Mouse (Mus musculus): ENCODE results near the gene Hs2st1. TPM values are rescaled to one million over a fixed set of nuclear protein-coding genes. Genes with fewer than 3 reads are reported as not detected.

Gene Hs2st1
- polyA plus RNA-seq, 1 experiment from 2014 or later: 13.7 TPM

DNA sequence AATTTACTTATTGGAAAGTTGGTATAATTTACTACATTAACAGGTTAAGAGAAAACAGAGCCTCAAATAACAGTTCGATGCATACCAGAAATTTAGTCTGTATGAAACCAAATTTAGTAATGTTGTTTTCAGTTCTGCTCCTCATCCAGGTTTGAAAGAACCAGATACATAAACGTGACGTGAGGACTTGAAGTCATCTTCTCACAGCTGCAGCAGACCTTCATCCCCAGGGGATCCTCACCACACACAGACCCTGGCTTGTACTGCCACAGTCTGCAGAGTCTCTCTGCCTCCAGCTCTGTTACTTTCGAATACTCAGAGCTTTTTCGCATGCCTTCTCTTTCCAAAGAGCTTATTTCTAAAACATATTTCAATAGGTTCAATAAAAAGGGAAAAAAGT, 89.4 kb downstream of the Hs2st1 start:
- Histone ChIP-seq H3K4me1 (replicated peaks; ENCODE audit: control insufficient read depth, insufficient read depth, low read length) (no peaks in the 10 kb centered on the region), H3K9ac (ENCODE audit: low read length) (no peak overlapping the region), H3K27me3 (replicated peaks; ENCODE audit: control insufficient read depth, insufficient read depth, low read length) (no peaks in the 10 kb centered on the region), H3K4me2 (ENCODE audit: low read length) (no peak overlapping the region), H3K27ac (ENCODE audit: low read depth) (no peak overlapping the region), H3K4me3 (ENCODE audit: low read depth, low read length) (no peak overlapping the region), H3K36me3 (ENCODE audit: control insufficient read depth, insufficient read depth, low read length) (no peaks in the 10 kb centered on the region), H3K9me3 (ENCODE audit: control insufficient read depth, low read length) (no peaks in the 10 kb centered on the region)
- 73% methylated on average over 5 of the region's 5 CpGs for WGBS
- ATAC-seq (replicated peaks; ENCODE audit: low FRiP score, low TSS enrichment, low read depth) (no peak), DNase-seq (ENCODE audit: low spot score) (no peak)

DNA sequence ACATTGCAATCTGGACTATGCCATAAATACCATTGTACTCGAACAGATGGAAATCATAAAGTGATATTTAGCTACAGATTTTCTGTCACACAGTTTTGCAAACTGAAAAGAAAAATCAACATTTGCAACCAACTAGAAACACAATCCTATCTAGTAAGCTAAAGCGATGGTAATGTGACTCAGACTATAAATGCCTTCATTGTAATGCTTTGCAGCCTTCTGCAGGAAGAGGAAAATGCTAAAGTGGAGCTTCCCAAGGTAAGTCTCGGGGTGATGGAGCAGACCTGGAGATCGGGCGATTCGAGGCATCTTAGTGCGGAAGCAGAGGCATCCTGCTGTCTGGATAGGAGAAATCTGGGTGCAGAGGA, 91.6 kb downstream of the Hs2st1 start:
- Histone ChIP-seq H3K4me1 (replicated peaks; ENCODE audit: control insufficient read depth, insufficient read depth, low read length) (peaks cover under 1% of the 10 kb centered on the region; the same call in 1 of the 2 replicates), H3K9ac (ENCODE audit: low read length) (no peak overlapping the region), H3K4me3 (ENCODE audit: low read depth, low read length) (no peak overlapping the region), H3K36me3 (ENCODE audit: control insufficient read depth, insufficient read depth, low read length) (no peaks in the 10 kb centered on the region), H3K27ac (ENCODE audit: low read depth) (no peak overlapping the region), H3K27me3 (replicated peaks; ENCODE audit: control insufficient read depth, insufficient read depth, low read length) (no peaks in the 10 kb centered on the region), H3K4me2 (ENCODE audit: low read length) (no peak overlapping the region), H3K9me3 (ENCODE audit: control insufficient read depth, low read length) (no peaks in the 10 kb centered on the region)
- 80% methylated on average over 7 of the region's 7 CpGs for WGBS
- DNase-seq (ENCODE audit: low spot score) (no peak), ATAC-seq (replicated peaks; ENCODE audit: low FRiP score, low TSS enrichment, low read depth) (no peak)

DNA sequence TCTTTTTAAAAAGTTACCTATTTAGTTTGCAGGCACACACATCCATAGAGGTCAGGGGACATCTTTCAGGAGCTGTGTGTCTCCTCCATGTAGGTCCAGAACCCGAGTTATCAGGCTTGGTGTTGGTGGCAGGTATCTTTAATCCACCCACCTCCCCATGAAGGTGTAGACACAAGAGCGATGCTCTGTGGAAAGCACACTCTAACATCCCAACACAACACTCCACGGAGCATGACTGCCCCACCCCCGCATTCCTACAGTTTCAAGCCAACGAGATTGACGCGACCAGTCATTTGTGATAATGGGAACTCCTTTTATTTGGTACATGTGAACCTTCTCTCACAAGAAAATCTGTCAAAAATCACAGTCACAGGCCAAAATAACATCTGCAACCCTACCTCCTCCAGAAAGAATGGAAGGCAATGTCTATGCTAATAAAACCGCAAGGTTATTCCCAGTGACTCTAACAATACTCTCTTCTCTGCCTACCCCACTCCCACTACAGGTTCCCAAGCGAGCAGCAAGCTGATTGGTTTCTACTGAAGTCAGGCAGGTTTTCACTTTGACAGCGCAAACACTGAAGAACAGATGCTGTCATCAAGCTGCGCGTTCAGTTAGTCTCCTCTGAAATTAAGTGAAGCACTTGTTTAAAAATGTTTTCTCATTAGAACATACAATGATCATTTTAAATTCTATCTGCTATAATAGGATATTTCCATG, 92.1 kb downstream of the Hs2st1 start:
- WGBS: 91% methylated on average over 12 of the region's 12 CpGs
- no peak for DNase-seq (ENCODE audit: low spot score)
- peaks cover 6% of the 10 kb centered on the region for H3K4me1 ChIP-seq (replicated peaks; ENCODE audit: control insufficient read depth, insufficient read depth, low read length)

DNA sequence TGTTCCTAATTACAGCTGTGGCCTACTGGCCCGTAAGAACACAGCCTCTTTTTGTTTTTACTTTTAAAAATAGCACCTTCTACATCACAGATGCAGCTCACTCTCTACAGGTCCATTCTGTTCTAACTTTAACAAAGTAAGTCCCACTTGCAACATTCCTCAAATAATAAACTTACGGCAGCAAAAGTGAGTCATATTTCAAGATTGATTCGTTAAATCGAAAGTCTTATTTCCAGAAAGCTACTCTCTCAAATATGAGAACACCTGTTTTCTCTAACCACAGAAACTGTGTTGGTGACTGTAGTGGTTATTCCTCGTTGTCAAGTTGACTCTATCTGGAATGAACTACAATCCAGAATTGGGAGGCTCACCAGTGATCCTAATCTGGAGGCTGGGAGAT, 94.1 kb downstream of the Hs2st1 start:
- Histone ChIP-seq H3K4me1 (replicated peaks; ENCODE audit: control insufficient read depth, insufficient read depth, low read length) (peaks cover 7% of the 10 kb centered on the region), H3K27me3 (replicated peaks; ENCODE audit: control insufficient read depth, insufficient read depth, low read length) (no peaks in the 10 kb centered on the region), H3K9ac (ENCODE audit: low read length) (no peak overlapping the region), H3K27ac (ENCODE audit: low read depth) (no peak overlapping the region), H3K4me2 (ENCODE audit: low read length) (no peak overlapping the region), H3K36me3 (ENCODE audit: control insufficient read depth, insufficient read depth, low read length) (no peaks in the 10 kb centered on the region), H3K9me3 (ENCODE audit: control insufficient read depth, low read length) (no peaks in the 10 kb centered on the region), H3K4me3 (ENCODE audit: low read depth, low read length) (no peak overlapping the region)
- 88% methylated on average over 5 of the region's 5 CpGs for WGBS
- no peak for DNase-seq (ENCODE audit: low spot score)
- no peak for ATAC-seq (replicated peaks; ENCODE audit: low FRiP score, low TSS enrichment, low read depth)

More for the DNA sequence above, 92.1 kb downstream of the Hs2st1 start:
- ATAC-seq (replicated peaks; ENCODE audit: low FRiP score, low TSS enrichment, low read depth): no peak
- no peak overlapping the region for H3K4me2 ChIP-seq (ENCODE audit: low read length)
- no peak overlapping the region for H3K4me3 ChIP-seq (ENCODE audit: low read depth, low read length)
- H3K27ac ChIP-seq (ENCODE audit: low read depth): no peak overlapping the region
- no peaks in the 10 kb centered on the region for H3K9me3 ChIP-seq (ENCODE audit: control insufficient read depth, low read length)
- no peaks in the 10 kb centered on the region for H3K27me3 ChIP-seq (replicated peaks; ENCODE audit: control insufficient read depth, insufficient read depth, low read length)
- H3K36me3 ChIP-seq (ENCODE audit: control insufficient read depth, insufficient read depth, low read length): no peaks in the 10 kb centered on the region
- no peak overlapping the region for H3K9ac ChIP-seq (ENCODE audit: low read length)

DNA sequence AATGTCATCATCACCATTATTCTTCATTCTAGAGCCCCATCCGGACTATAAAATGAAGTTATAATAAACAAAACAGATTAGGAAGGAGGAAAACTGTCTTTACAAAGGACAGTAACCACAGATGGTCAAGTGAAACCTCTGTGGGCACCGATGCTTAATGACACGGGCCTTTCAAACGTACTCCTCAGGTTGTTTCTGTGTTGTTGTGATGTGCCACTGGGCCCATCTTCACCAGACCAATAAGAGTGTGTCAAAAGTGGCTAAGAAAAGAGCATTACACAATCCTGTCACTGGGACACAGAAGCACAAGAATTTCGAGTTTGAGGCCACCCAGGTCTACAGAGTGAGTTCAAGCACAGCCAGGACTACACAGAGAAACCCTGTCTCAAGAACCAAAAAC, 95.3 kb downstream of the Hs2st1 start:
- no peak overlapping the region for H3K4me2 ChIP-seq (ENCODE audit: low read length)
- ATAC-seq (replicated peaks; ENCODE audit: low FRiP score, low TSS enrichment, low read depth) (no peak), DNase-seq (ENCODE audit: low spot score) (no peak)
- peaks cover 13% of the 10 kb centered on the region for H3K4me1 ChIP-seq (replicated peaks; ENCODE audit: control insufficient read depth, insufficient read depth, low read length)
- no peaks in the 10 kb centered on the region for H3K27me3 ChIP-seq (replicated peaks; ENCODE audit: control insufficient read depth, insufficient read depth, low read length)
- no peak overlapping the region for H3K4me3 ChIP-seq (ENCODE audit: low read depth, low read length)
- no peaks in the 10 kb centered on the region for H3K9me3 ChIP-seq (ENCODE audit: control insufficient read depth, low read length)
- no peak overlapping the region for H3K27ac ChIP-seq (ENCODE audit: low read depth)
- 60% methylated on average over 5 of the region's 5 CpGs for WGBS
- no peak overlapping the region for H3K9ac ChIP-seq (ENCODE audit: low read length)
- no peaks in the 10 kb centered on the region for H3K36me3 ChIP-seq (ENCODE audit: control insufficient read depth, insufficient read depth, low read length)

DNA sequence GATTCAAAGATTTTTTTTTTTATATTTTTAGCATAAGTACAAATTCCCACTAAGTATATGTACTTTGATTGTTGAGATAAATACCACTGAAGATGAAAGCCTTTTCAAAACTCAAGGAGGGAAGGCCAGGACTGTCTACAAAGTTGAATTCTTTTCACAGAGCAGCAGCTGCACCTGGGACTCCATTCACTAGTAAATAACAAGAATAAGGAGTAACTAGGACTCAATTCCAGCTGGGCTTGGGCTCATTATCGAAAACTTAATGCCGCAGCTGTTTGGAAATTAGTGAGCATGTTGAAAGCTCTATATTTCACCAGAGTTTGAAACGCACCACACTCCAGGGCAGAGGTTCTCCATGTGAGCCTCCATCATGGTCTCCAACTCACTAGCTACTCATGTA, 98.0 kb downstream of the Hs2st1 start:
- H3K27me3 ChIP-seq (replicated peaks; ENCODE audit: control insufficient read depth, insufficient read depth, low read length): no peaks in the 10 kb centered on the region
- no peak overlapping the region for H3K9ac ChIP-seq (ENCODE audit: low read length)
- no peak for ATAC-seq (replicated peaks; ENCODE audit: low FRiP score, low TSS enrichment, low read depth)
- H3K27ac ChIP-seq (ENCODE audit: low read depth): no peak overlapping the region
- no peak overlapping the region for H3K4me2 ChIP-seq (ENCODE audit: low read length)
- DNase-seq (ENCODE audit: low spot score): no peak
- no peak overlapping the region for H3K4me3 ChIP-seq (ENCODE audit: low read depth, low read length)
- H3K36me3 ChIP-seq (ENCODE audit: control insufficient read depth, insufficient read depth, low read length): no peaks in the 10 kb centered on the region
- 65% methylated on average over 3 of the region's 3 CpGs for WGBS
- no peaks in the 10 kb centered on the region for H3K9me3 ChIP-seq (ENCODE audit: control insufficient read depth, low read length)
- H3K4me1 ChIP-seq (replicated peaks; ENCODE audit: control insufficient read depth, insufficient read depth, low read length): peaks cover 13% of the 10 kb centered on the region

DNA sequence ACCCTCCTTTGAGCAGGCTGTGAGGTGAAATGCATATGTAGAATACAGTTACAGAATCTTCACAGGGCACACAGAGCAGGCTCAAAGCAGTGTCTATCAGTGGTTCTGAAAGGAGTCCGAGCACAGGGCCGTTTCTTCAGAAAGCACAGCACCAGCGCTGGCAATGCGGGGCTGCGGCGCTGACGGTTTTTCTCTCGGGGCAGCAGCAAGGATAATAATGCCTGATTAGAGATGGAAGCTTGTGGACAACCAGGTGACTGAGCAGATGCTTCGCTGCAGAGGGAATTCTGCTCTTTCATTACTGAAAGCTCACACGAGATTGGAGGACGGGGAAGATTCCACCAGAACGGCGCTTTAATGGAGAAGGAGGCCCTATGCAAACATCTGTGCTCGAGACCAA, 99.1 kb downstream of the Hs2st1 start:
- Histone ChIP-seq H3K4me3 (ENCODE audit: low read depth, low read length) (no peak overlapping the region), H3K4me1 (replicated peaks; ENCODE audit: control insufficient read depth, insufficient read depth, low read length) (peaks cover 13% of the 10 kb centered on the region), H3K27me3 (replicated peaks; ENCODE audit: control insufficient read depth, insufficient read depth, low read length) (no peaks in the 10 kb centered on the region), H3K9me3 (ENCODE audit: control insufficient read depth, low read length) (no peaks in the 10 kb centered on the region), H3K27ac (ENCODE audit: low read depth) (no peak overlapping the region), H3K4me2 (ENCODE audit: low read length) (no peak overlapping the region), H3K36me3 (ENCODE audit: control insufficient read depth, insufficient read depth, low read length) (no peaks in the 10 kb centered on the region), H3K9ac (ENCODE audit: low read length) (no peak overlapping the region)
- DNase-seq (ENCODE audit: low spot score): no peak
- no peak for ATAC-seq (replicated peaks; ENCODE audit: low FRiP score, low TSS enrichment, low read depth)
- WGBS: 68% methylated on average over 14 of the region's 14 CpGs

DNA sequence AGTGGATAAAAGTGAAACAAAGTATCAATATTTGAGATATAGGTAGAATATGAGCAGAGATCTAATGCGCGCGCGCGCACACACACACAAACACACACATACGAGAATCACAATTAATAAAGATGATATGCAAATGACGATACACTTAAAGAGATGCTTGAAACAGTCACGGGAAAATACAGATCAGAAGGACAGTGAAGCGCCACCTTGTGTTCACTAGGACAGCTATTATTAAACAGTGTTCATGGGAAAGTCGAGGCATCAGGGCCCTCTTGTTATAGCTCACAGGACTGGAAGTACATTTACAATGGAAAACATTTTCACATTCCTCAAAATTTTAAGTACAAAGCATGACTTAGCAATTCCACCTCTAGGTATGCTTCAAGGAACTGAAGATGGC, 102.5 kb downstream of the Hs2st1 start:
- WGBS: 77% methylated on average over 10 of the region's 10 CpGs
- DNase-seq (ENCODE audit: low spot score): no peak

DNA sequence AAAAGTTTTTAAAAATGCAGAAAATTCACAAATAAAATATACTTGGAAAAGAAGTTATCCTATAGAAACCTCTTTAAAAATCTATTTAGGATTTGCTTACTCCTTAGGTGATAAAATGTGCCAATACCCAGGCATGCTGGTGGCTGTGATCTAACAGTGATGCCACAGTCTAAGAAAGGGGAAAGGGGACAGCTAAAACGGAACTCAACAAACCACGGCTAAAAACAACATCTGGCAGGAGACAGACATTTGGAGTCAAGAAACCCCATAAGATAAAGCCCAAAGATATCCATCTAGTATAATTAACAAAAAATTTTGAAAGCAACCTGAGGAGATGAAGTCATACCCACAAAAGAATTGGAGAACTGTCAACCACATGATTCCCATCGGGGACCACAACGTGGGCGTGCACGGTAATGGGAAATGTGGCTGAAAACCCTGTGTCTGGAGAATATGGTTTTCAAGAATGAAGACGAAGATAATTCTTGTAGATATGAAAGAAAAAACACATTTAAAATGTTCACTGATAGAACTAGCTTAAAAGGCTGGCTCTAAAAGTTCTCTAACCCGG, 103.8 kb downstream of the Hs2st1 start:
- no peak overlapping the region for H3K4me3 ChIP-seq (ENCODE audit: low read depth, low read length)
- no peak for ATAC-seq (replicated peaks; ENCODE audit: low FRiP score, low TSS enrichment, low read depth)
- no peak overlapping the region for H3K27ac ChIP-seq (ENCODE audit: low read depth)
- peaks cover 14% of the 10 kb centered on the region; the same call in 1 of the 2 replicates for H3K36me3 ChIP-seq (ENCODE audit: control insufficient read depth, insufficient read depth, low read length)
- DNase-seq (ENCODE audit: low spot score): no peak
- no peak overlapping the region for H3K9ac ChIP-seq (ENCODE audit: low read length)
- WGBS: 90% methylated on average over 8 of the region's 8 CpGs
- H3K4me2 ChIP-seq (ENCODE audit: low read length): no peak overlapping the region
- H3K27me3 ChIP-seq (replicated peaks; ENCODE audit: control insufficient read depth, insufficient read depth, low read length): no peaks in the 10 kb centered on the region
- no peaks in the 10 kb centered on the region for H3K9me3 ChIP-seq (ENCODE audit: control insufficient read depth, low read length)
- H3K4me1 ChIP-seq (replicated peaks; ENCODE audit: control insufficient read depth, insufficient read depth, low read length): peaks cover 8% of the 10 kb centered on the region; the same call in 1 of the 2 replicates

More for the DNA sequence above, 102.5 kb downstream of the Hs2st1 start:
- H3K27me3 ChIP-seq (replicated peaks; ENCODE audit: control insufficient read depth, insufficient read depth, low read length): no peaks in the 10 kb centered on the region
- H3K4me2 ChIP-seq (ENCODE audit: low read length): no peak overlapping the region
- no peaks in the 10 kb centered on the region for H3K9me3 ChIP-seq (ENCODE audit: control insufficient read depth, low read length)
- H3K4me3 ChIP-seq (ENCODE audit: low read depth, low read length): no peak overlapping the region
- H3K4me1 ChIP-seq (replicated peaks; ENCODE audit: control insufficient read depth, insufficient read depth, low read length): peaks cover 6% of the 10 kb centered on the region; the same call in 1 of the 2 replicates
- ATAC-seq (replicated peaks; ENCODE audit: low FRiP score, low TSS enrichment, low read depth): no peak
- H3K27ac ChIP-seq (ENCODE audit: low read depth): no peak overlapping the region
- peaks cover 12% of the 10 kb centered on the region; the same call in 1 of the 2 replicates for H3K36me3 ChIP-seq (ENCODE audit: control insufficient read depth, insufficient read depth, low read length)
- H3K9ac ChIP-seq (ENCODE audit: low read length): no peak overlapping the region

All from intestine, embryonic 14.5 days (tissue).